Mouse (Mus musculus): ENCODE results near the gene Gimap3. TPM values are rescaled to one million over a fixed set of nuclear protein-coding genes. Genes with fewer than 3 reads are reported as not detected.

The Gimap3 gene
- total RNA-seq, 2 experiments from 2014 or later, result not detected

Other genes starting within 250 kb of the Gimap3 start
- gene Atp6v0e2, start 233.2 kb downstream of the Gimap3 start, total RNA-seq (2014; fragmentation: Nextera tagmentation), result not detected in 2 replicates
- gene Atp6v0e2, start 233.2 kb downstream of the Gimap3 start, total RNA-seq (2017), result not detected in 2 replicates
- 11.3 and 12.5 TPM in 2 replicates for gene Lrrc61, start 216.1 kb downstream of the Gimap3 start, total RNA-seq (2014; fragmentation: Nextera tagmentation)
- gene Lrrc61, start 216.1 kb downstream of the Gimap3 start, total RNA-seq (2017), result 5.4 and 7.3 TPM in 2 replicates
- gene Rarres2, start 198.1 kb downstream of the Gimap3 start, total RNA-seq (2014; fragmentation: Nextera tagmentation), result not detected in 2 replicates
- not detected in 2 replicates for gene Rarres2, start 198.1 kb downstream of the Gimap3 start, total RNA-seq (2017)
- not detected in 2 replicates for gene Gm45021, start 181.2 kb downstream of the Gimap3 start, total RNA-seq (2014; fragmentation: Nextera tagmentation)
- gene Gm45021, start 181.2 kb downstream of the Gimap3 start, total RNA-seq (2017), result not detected in 2 replicates
- 15.2 and 18.8 TPM in 2 replicates for gene Repin1, start 177.0 kb downstream of the Gimap3 start, total RNA-seq (2014; fragmentation: Nextera tagmentation)
- gene Repin1, start 177.0 kb downstream of the Gimap3 start, total RNA-seq (2017), result 10.6 and 12.0 TPM in 2 replicates
- not detected in 2 replicates for gene Gm44965, start 176.9 kb downstream of the Gimap3 start, total RNA-seq (2014; fragmentation: Nextera tagmentation)
- not detected in 2 replicates for gene Gm44965, start 176.9 kb downstream of the Gimap3 start, total RNA-seq (2017)
- 2.2 TPM in 1 of 2 replicates, not detected in the other for gene Zfp775, start 168.8 kb downstream of the Gimap3 start, total RNA-seq (2014; fragmentation: Nextera tagmentation)
- 0.99 and 1.7 TPM in 2 replicates for gene Zfp775, start 168.8 kb downstream of the Gimap3 start, total RNA-seq (2017)
- 1.3 TPM in 1 of 2 replicates, not detected in the other for gene AI854703, start 144.1 kb downstream of the Gimap3 start, total RNA-seq (2014; fragmentation: Nextera tagmentation)
- 0.05 and 0.13 TPM in 2 replicates for gene AI854703, start 144.1 kb downstream of the Gimap3 start, total RNA-seq (2017)
- not detected in 2 replicates for gene Gimap8, start 123.6 kb downstream of the Gimap3 start, total RNA-seq (2014; fragmentation: Nextera tagmentation)
- 0.34 and 0.72 TPM in 2 replicates for gene Gimap8, start 123.6 kb downstream of the Gimap3 start, total RNA-seq (2017)
- gene Gimap9, start 94.7 kb downstream of the Gimap3 start, total RNA-seq (2014; fragmentation: Nextera tagmentation), result 8.3 and 10.3 TPM in 2 replicates
- gene Gimap9, start 94.7 kb downstream of the Gimap3 start, total RNA-seq (2017), result 9.4 and 16.1 TPM in 2 replicates
- gene Gimap4, start 86.3 kb downstream of the Gimap3 start, total RNA-seq (2014; fragmentation: Nextera tagmentation), result not detected in 2 replicates
- 0.60 and 1.3 TPM in 2 replicates for gene Gimap4, start 86.3 kb downstream of the Gimap3 start, total RNA-seq (2017)
- 0.58 and 1.4 TPM in 2 replicates for gene Gimap6, start 62.6 kb downstream of the Gimap3 start, total RNA-seq (2014; fragmentation: Nextera tagmentation)
- gene Gimap6, start 62.6 kb downstream of the Gimap3 start, total RNA-seq (2017), result 4.1 and 6.3 TPM in 2 replicates
- gene Gm28053, start 52.2 kb downstream of the Gimap3 start, total RNA-seq (2014; fragmentation: Nextera tagmentation), result 11.1 TPM in 1 of 2 replicates, not detected in the other
- gene Gm28053, start 52.2 kb downstream of the Gimap3 start, total RNA-seq (2017), result 3.1 TPM in 1 of 2 replicates, not detected in the other
- gene Gimap7, start 52.2 kb downstream of the Gimap3 start, total RNA-seq (2014; fragmentation: Nextera tagmentation), result not detected in 2 replicates
- not detected in 2 replicates for gene Gimap7, start 52.2 kb downstream of the Gimap3 start, total RNA-seq (2017)
- 0.43 and 3.1 TPM in 2 replicates for gene Gimap1, start 31.8 kb downstream of the Gimap3 start, total RNA-seq (2014; fragmentation: Nextera tagmentation)
- gene Gimap1, start 31.8 kb downstream of the Gimap3 start, total RNA-seq (2017), result 0.93 and 2.0 TPM in 2 replicates
- gene Gimap5, start 24.7 kb downstream of the Gimap3 start, total RNA-seq (2014; fragmentation: Nextera tagmentation), result 0.75 TPM in 1 of 2 replicates, not detected in the other
- gene Gimap5, start 24.7 kb downstream of the Gimap3 start, total RNA-seq (2017), result 0.09 TPM in 1 of 2 replicates, not detected in the other
- gene Tmem176a, start 70.1 kb upstream of the Gimap3 start, total RNA-seq (2014; fragmentation: Nextera tagmentation), result 36.2 and 69.4 TPM in 2 replicates
- 18.9 and 45.3 TPM in 2 replicates for gene Tmem176a, start 70.1 kb upstream of the Gimap3 start, total RNA-seq (2017)
- gene Tmem176b, start 70.6 kb upstream of the Gimap3 start, total RNA-seq (2014; fragmentation: Nextera tagmentation), result 127 TPM in 2 replicates
- gene Tmem176b, start 70.6 kb upstream of the Gimap3 start, total RNA-seq (2017), result 88.4 and 105 TPM in 2 replicates
- 0.41 and 1.8 TPM in 2 replicates for gene Aoc1, start 102.0 kb upstream of the Gimap3 start, total RNA-seq (2014; fragmentation: Nextera tagmentation)
- gene Aoc1, start 102.0 kb upstream of the Gimap3 start, total RNA-seq (2017), result 0.69 TPM in 1 of 2 replicates, not detected in the other
- not detected in 2 replicates for gene 1600015I10Rik, start 159.0 kb upstream of the Gimap3 start, total RNA-seq (2014; fragmentation: Nextera tagmentation)
- gene 1600015I10Rik, start 159.0 kb upstream of the Gimap3 start, total RNA-seq (2017), result not detected in 2 replicates
- gene Doxl2, start 204.1 kb upstream of the Gimap3 start, total RNA-seq (2014; fragmentation: Nextera tagmentation), result not detected in 2 replicates
- gene Doxl2, start 204.1 kb upstream of the Gimap3 start, total RNA-seq (2017), result not detected in 2 replicates
- not detected in 2 replicates for gene Svs1, start 216.0 kb upstream of the Gimap3 start, total RNA-seq (2014; fragmentation: Nextera tagmentation)
- gene Svs1, start 216.0 kb upstream of the Gimap3 start, total RNA-seq (2017), result not detected in 2 replicates